Comparison of ENCODE assay signal across 20 mouse cellular contexts in genomic region chr13:79442701-79443100, GRCm38 (mm10).
"Had no signal": no experiment of that assay in that cellular context is flagged by ENCODE, and none has a peak within 500 bp of the region (broad histone marks: within the 10 kb centered on the region; RNA-seq: fewer than 3 reads in every experiment).

No protein-coding gene starts in this region.

- H3K27me3 ChIP-seq: limb, embryonic 15.5 days; megakaryocyte, embryonic 14.5 days; midbrain, embryonic 13.5 days; stomach, embryonic 15.5 days had no signal

- H3K4me3 ChIP-seq: limb, embryonic 15.5 days; megakaryocyte, embryonic 14.5 days; midbrain, embryonic 10.5 days; midbrain, embryonic 13.5 days; stomach, embryonic 15.5 days had no signal

- H3K9me3 ChIP-seq: limb, embryonic 15.5 days; midbrain, embryonic 10.5 days; midbrain, embryonic 13.5 days; stomach, embryonic 15.5 days had no signal

- DNase-seq: kidney, adult 9 months; kidney, postnatal 14 days; kidney, postnatal 4 days; left cerebral cortex, postnatal 4 days; liver, postnatal 0 days; lung, embryonic 14.5 days; right cerebral cortex, adult 18-20 months; right cerebral cortex, postnatal 25 days; spleen, adult 18-20 months; thymus, postnatal 36 days had no signal

- H3K36me3 ChIP-seq: limb, embryonic 15.5 days; midbrain, embryonic 10.5 days; midbrain, embryonic 13.5 days; stomach, embryonic 15.5 days had no signal

- H3K27ac ChIP-seq: limb, embryonic 15.5 days; liver, embryonic 14.5 days; midbrain, embryonic 10.5 days; midbrain, embryonic 13.5 days; stomach, embryonic 15.5 days had no signal

- H3K4me1 ChIP-seq: limb, embryonic 15.5 days; midbrain, embryonic 10.5 days; midbrain, embryonic 13.5 days; stomach, embryonic 15.5 days had no signal

- H3K4me2 ChIP-seq: limb, embryonic 15.5 days; liver, embryonic 11.5 days; lung, embryonic 14.5 days; midbrain, embryonic 13.5 days; stomach, embryonic 15.5 days had no signal

- H3K9ac ChIP-seq: limb, embryonic 15.5 days; liver, embryonic 14.5 days; liver, postnatal 0 days; lung, embryonic 14.5 days; midbrain, embryonic 13.5 days; stomach, embryonic 15.5 days had no signal

- ATAC-seq: intestine, embryonic 16.5 days; liver, postnatal 0 days; lung, postnatal 0 days; midbrain, embryonic 13.5 days; midbrain, embryonic 16.5 days had no signal
